ENCODE assay signal across 8 mouse cellular contexts in the genomic region with DNA sequence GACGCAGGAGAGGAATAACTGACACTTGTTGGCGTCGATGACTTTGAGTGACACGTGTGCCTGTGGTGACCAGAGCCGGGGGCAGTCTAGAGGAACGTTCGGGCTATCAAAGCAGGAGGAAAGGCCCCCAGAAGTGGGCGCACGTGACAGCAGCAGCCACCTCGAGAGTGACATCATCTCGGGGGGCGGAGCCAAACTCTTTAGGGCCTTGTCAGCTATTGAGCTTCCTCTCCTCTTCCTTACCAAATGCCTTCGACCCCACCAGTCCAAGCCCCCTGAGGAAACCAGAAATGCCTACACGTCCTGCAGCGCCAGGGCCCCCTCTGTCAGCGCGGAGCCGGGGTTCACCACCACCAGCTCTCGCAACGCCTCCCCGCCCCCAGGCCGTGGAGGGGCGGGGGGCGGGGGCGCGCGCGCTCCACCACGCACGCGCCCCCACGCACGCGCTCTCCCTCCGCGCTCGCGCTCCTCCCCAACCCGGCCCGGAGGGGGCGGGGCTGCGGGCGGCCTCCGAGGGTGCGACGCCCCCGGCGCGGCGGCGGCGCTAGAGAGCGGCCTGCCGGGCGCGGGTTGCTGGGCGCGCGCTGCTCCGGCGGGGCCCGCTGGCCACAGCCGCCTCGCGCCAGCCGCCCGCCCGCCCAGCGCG. TPM values are rescaled to one million over a fixed set of nuclear protein-coding genes. Genes with fewer than 3 reads are reported as not detected.
DNase-seq lines count a peak whose midpoint lies in the region; ATAC-seq lines count a peak whose summit lies in the region.

No protein-coding gene starts in this region.

- peak overlapping the region; percentile 97 for H3K4me2 ChIP-seq in forebrain, embryonic 11.5 days (ENCODE audit: low read depth, low read length, severe bottlenecking)
- H3K4me2 ChIP-seq in heart, embryonic 16.5 days (ENCODE audit: low read depth, low read length) = peak overlapping the region; percentile 81
- peak overlapping the region; percentile 99 for H3K4me2 ChIP-seq in liver, embryonic 13.5 days
- H3K4me2 ChIP-seq in stomach, embryonic 14.5 days (replicated peaks; ENCODE audit: low read depth, low read length) = peak overlapping the region; percentile 84

- H3K36me3 ChIP-seq in forebrain, embryonic 11.5 days (ENCODE audit: control insufficient read depth, insufficient read depth, low read length) = no peaks in the 10 kb centered on the region
- no peaks in the 10 kb centered on the region for H3K36me3 ChIP-seq in heart, embryonic 16.5 days (ENCODE audit: control insufficient read depth, insufficient read depth)
- no peaks in the 10 kb centered on the region for H3K36me3 ChIP-seq in liver, embryonic 13.5 days
- no peaks in the 10 kb centered on the region for H3K36me3 ChIP-seq in stomach, embryonic 14.5 days (ENCODE audit: control insufficient read depth, insufficient read depth, low read length)

- no peaks in the 10 kb centered on the region for H3K27me3 ChIP-seq in forebrain, embryonic 11.5 days (ENCODE audit: control insufficient read depth, insufficient read depth, low read length)
- H3K27me3 ChIP-seq in heart, embryonic 16.5 days (ENCODE audit: control insufficient read depth, insufficient read depth, low read length) = no peaks in the 10 kb centered on the region
- H3K27me3 ChIP-seq in liver, embryonic 13.5 days = no peaks in the 10 kb centered on the region
- H3K27me3 ChIP-seq in stomach, embryonic 14.5 days (ENCODE audit: control insufficient read depth, insufficient read depth, low read length) = no peaks in the 10 kb centered on the region

- peak; percentile 78 for ATAC-seq in CD4-positive, CD25-positive, alpha-beta regulatory T cell, adult 4 months
- ATAC-seq in forebrain, embryonic 11.5 days (replicated peaks; ENCODE audit: low FRiP score) = peak; percentile 89
- ATAC-seq in heart, embryonic 16.5 days (replicated peaks; ENCODE audit: extremely low read depth, insufficient read depth, low FRiP score) = peak; percentile 91
- ATAC-seq in liver, embryonic 13.5 days (ENCODE audit: low read depth) = peak; percentile 92
- peak; percentile 90 for ATAC-seq in stomach, embryonic 14.5 days (ENCODE audit: insufficient number of reproducible peaks, insufficient read depth, low FRiP score, low read depth)

- H3K9me3 ChIP-seq in forebrain, embryonic 11.5 days (ENCODE audit: control insufficient read depth, low read length) = no peaks in the 10 kb centered on the region
- H3K9me3 ChIP-seq in heart, embryonic 16.5 days (replicated peaks; ENCODE audit: control insufficient read depth, low read length) = peaks cover 4% of the 10 kb centered on the region
- no peaks in the 10 kb centered on the region for H3K9me3 ChIP-seq in liver, embryonic 13.5 days (replicated peaks)
- H3K9me3 ChIP-seq in stomach, embryonic 14.5 days (ENCODE audit: control insufficient read depth, low read depth, low read length) = no peaks in the 10 kb centered on the region

- H3K9ac ChIP-seq in forebrain, embryonic 11.5 days (ENCODE audit: low read length) = peak overlapping the region; percentile 84
- peak overlapping the region; percentile 98 for H3K9ac ChIP-seq in heart, embryonic 16.5 days (ENCODE audit: low read length)
- peak overlapping the region; percentile 90 for H3K9ac ChIP-seq in liver, embryonic 13.5 days
- H3K9ac ChIP-seq in stomach, embryonic 14.5 days (replicated peaks; ENCODE audit: low read depth, low read length) = peak overlapping the region; percentile 80

- peak; percentile 36 for DNase-seq in c-Kit-negative CD71-positive TER-119-positive erythroid progenitor cells, embryonic 14.5 days (ENCODE audit: low read depth, low spot score)
- DNase-seq in forebrain, embryonic 11.5 days (ENCODE audit: low spot score) = peak; percentile 91
- peak; percentile 95 to 96 for DNase-seq in kidney, postnatal 25 days
- DNase-seq in liver, embryonic 13.5 days = peak; percentile 73
- peak; percentile 86 to 91 for DNase-seq in natural killer cell, adult 2 months (ENCODE audit: low spot score in 2 of 2)

- H3K27ac ChIP-seq in forebrain, embryonic 11.5 days (ENCODE audit: low read depth, low read length) = peak overlapping the region; percentile 87
- peak overlapping the region; percentile 93 for H3K27ac ChIP-seq in heart, embryonic 16.5 days (ENCODE audit: low read length)
- peak overlapping the region; percentile 80 for H3K27ac ChIP-seq in liver, embryonic 13.5 days
- H3K27ac ChIP-seq in stomach, embryonic 14.5 days (ENCODE audit: low read length) = peak overlapping the region; percentile 87

- H3K4me1 ChIP-seq in forebrain, embryonic 11.5 days (replicated peaks; ENCODE audit: control insufficient read depth, insufficient read depth, low read length) = no peaks in the 10 kb centered on the region
- peaks cover 8% of the 10 kb centered on the region for H3K4me1 ChIP-seq in heart, embryonic 16.5 days (ENCODE audit: control insufficient read depth, insufficient read depth, low read length)
- peaks cover 24% of the 10 kb centered on the region for H3K4me1 ChIP-seq in liver, embryonic 13.5 days (replicated peaks)
- peaks cover 4% of the 10 kb centered on the region; the same call in 1 of the 2 replicates for H3K4me1 ChIP-seq in stomach, embryonic 14.5 days (ENCODE audit: control insufficient read depth, insufficient read depth, low read length)

- H3K4me3 ChIP-seq in forebrain, embryonic 11.5 days (ENCODE audit: low read depth, low read length) = peak overlapping the region; percentile 81
- peak overlapping the region; percentile 95 for H3K4me3 ChIP-seq in heart, embryonic 16.5 days (ENCODE audit: low read length)
- peak overlapping the region; percentile 82 for H3K4me3 ChIP-seq in liver, embryonic 13.5 days (replicated peaks)
- H3K4me3 ChIP-seq in stomach, embryonic 14.5 days (ENCODE audit: low read depth, low read length) = peak overlapping the region; percentile 83

- under 1% methylated on average over 50 of the region's 70 CpGs for WGBS in forebrain, embryonic 11.5 days
- under 1% methylated on average over 54 of the region's 70 CpGs for WGBS in heart, embryonic 16.5 days
- under 1% methylated on average over 68 of the region's 70 CpGs for WGBS in liver, embryonic 13.5 days (ENCODE audit: insufficient replicate concordance)
- under 1% methylated on average over 45 of the region's 70 CpGs for WGBS in stomach, embryonic 14.5 days

RNA-seq across cellular contexts. Expression of gene Tanc2, which starts 0.4 kb away (rescaled TPM):
- polyA plus RNA-seq in CD4-positive, CD25-positive, alpha-beta regulatory T cell, adult 4 months (2017; shearing (Covaris generic)) = 1 to 10 TPM in 1 of 2 experiments, under 1 TPM in 1; 0.98 to 1.1 TPM
- 13.9 and 17.7 TPM in 2 replicates for polyA plus RNA-seq in forebrain, embryonic 11.5 days (2014; fragmentation: Nextera tagmentation; extraction: Ambion mirVana)
- polyA plus RNA-seq in heart, embryonic 16.5 days (2015; fragmentation: Nextera tagmentation; extraction: Ambion mirVana) = 8.0 and 8.9 TPM in 2 replicates
- polyA plus RNA-seq in liver, embryonic 13.5 days (2015; fragmentation: Nextera tagmentation; extraction: Ambion mirVana) = 0.96 and 1.3 TPM in 2 replicates
- 12.2 and 13.5 TPM in 2 replicates for polyA plus RNA-seq in stomach, embryonic 14.5 days (2014; fragmentation: Nextera tagmentation; extraction: Ambion mirVana)

Comparison
In these comparisons a context has a peak if more than half of its experiments do, and no peak if none do; other contexts are left out.
1. Peak in every context shown above with its lines: DNase-seq, ATAC-seq, H3K4me3 ChIP-seq and H3K27ac ChIP-seq.
2. DNase-seq: peak in every context shown above with its lines; median percentile 96 in kidney, postnatal 25 days; 91 in forebrain, embryonic 11.5 days; 88 in natural killer cell, adult 2 months; 73 in liver, embryonic 13.5 days; 36 in c-Kit-negative CD71-positive TER-119-positive erythroid progenitor cells, embryonic 14.5 days.